Comparison of ENCODE assay signal across 13 mouse cellular contexts in genomic region chr3:88365705-88366361, GRCm38 (mm10). TPM values are rescaled to one million over a fixed set of nuclear protein-coding genes. Genes with fewer than 3 reads are reported as not detected.
DNase-seq lines count a peak whose midpoint lies in the region; ATAC-seq lines count a peak whose summit lies in the region.
"Had no signal": no experiment of that assay in that cellular context is flagged by ENCODE, and none has a peak within 500 bp of the region (broad histone marks: within the 10 kb centered on the region; RNA-seq: fewer than 3 reads in every experiment).

No protein-coding gene starts in this region.

- 0 out of 2 replicates have a peak, but pooled peaks have one; percentile 7 for ATAC-seq in intestine, embryonic 14.5 days (replicated peaks; ENCODE audit: low FRiP score, low TSS enrichment, low read depth)
- ATAC-seq in intestine, embryonic 15.5 days: no peak

- no peak for DNase-seq in intestine, embryonic 14.5 days (ENCODE audit: low spot score)
- DNase-seq in ovary, postnatal 36 days (ENCODE audit: low spot score): peak; percentile 5
- DNase-seq in ovary, adult 18-20 months (ENCODE audit: low spot score): no peak
- DNase-seq in induced T-regulatory cell, adult 2 months (ENCODE audit: low read depth): peak; percentile 21
- DNase-seq in thymus, postnatal 14 days: peak; percentile 27
- no peak for DNase-seq in urinary bladder, postnatal 25 days (ENCODE audit: low spot score)
- DNase-seq: heart, postnatal 36 days; lung, postnatal 10 days; retina, postnatal 1 day had no signal

- peaks cover 4% of the 10 kb centered on the region; the same call in 1 of the 2 replicates for H3K9me3 ChIP-seq in intestine, embryonic 14.5 days (ENCODE audit: control insufficient read depth, low read length)
- H3K9me3 ChIP-seq in intestine, embryonic 15.5 days: no peaks in the 10 kb centered on the region

- no peak overlapping the region for H3K4me2 ChIP-seq in intestine, embryonic 14.5 days (ENCODE audit: low read length)
- H3K4me2 ChIP-seq in intestine, embryonic 15.5 days (replicated peaks): no peak overlapping the region

- no peak overlapping the region for H3K27ac ChIP-seq in intestine, embryonic 14.5 days (ENCODE audit: low read depth)
- H3K27ac ChIP-seq in intestine, embryonic 15.5 days: no peak overlapping the region

- H3K4me3 ChIP-seq in intestine, embryonic 14.5 days (ENCODE audit: low read depth, low read length): no peak overlapping the region
- H3K4me3 ChIP-seq in intestine, embryonic 15.5 days (replicated peaks): no peak overlapping the region

- peaks cover 16% of the 10 kb centered on the region for H3K27me3 ChIP-seq in intestine, embryonic 14.5 days (replicated peaks; ENCODE audit: control insufficient read depth, insufficient read depth, low read length)
- peaks cover 14% of the 10 kb centered on the region for H3K27me3 ChIP-seq in intestine, embryonic 15.5 days (replicated peaks)

- 36% methylated on average over 34 of the region's 34 CpGs for WGBS in intestine, embryonic 14.5 days
- 38% methylated on average over 34 of the region's 34 CpGs for WGBS in intestine, embryonic 15.5 days

- peaks cover 20% of the 10 kb centered on the region for H3K36me3 ChIP-seq in intestine, embryonic 14.5 days (ENCODE audit: control insufficient read depth, insufficient read depth, low read length)
- H3K36me3 ChIP-seq in intestine, embryonic 15.5 days: peaks cover 16% of the 10 kb centered on the region

- H3K9ac ChIP-seq in intestine, embryonic 14.5 days (ENCODE audit: low read length): no peak overlapping the region
- H3K9ac ChIP-seq in intestine, embryonic 15.5 days: no peak overlapping the region

- 0 out of 2 replicates have a peak, but pooled peaks cover 4% of the 10 kb centered on the region for H3K4me1 ChIP-seq in intestine, embryonic 14.5 days (replicated peaks; ENCODE audit: control insufficient read depth, insufficient read depth, low read length)
- peaks cover 13% of the 10 kb centered on the region for H3K4me1 ChIP-seq in intestine, embryonic 15.5 days (replicated peaks)

RNA-seq across cellular contexts. Expression of gene Paqr6, which starts 1.4 kb away (rescaled TPM):
- polyA plus RNA-seq in intestine, embryonic 14.5 days (2014; fragmentation: Nextera tagmentation; extraction: Ambion mirVana): 1.5 and 2.4 TPM in 2 replicates
- polyA plus RNA-seq in intestine, embryonic 15.5 days (2015; fragmentation: Nextera tagmentation; extraction: Ambion mirVana): 3.7 and 4.2 TPM in 2 replicates

RNA-seq across cellular contexts. Expression of gene Bglap3, which starts 6.7 kb away (rescaled TPM):
- 0.28 and 0.30 TPM in 2 replicates for polyA plus RNA-seq in intestine, embryonic 14.5 days (2014; fragmentation: Nextera tagmentation; extraction: Ambion mirVana)
- 1.3 and 2.7 TPM in 2 replicates for polyA plus RNA-seq in intestine, embryonic 15.5 days (2015; fragmentation: Nextera tagmentation; extraction: Ambion mirVana)

RNA-seq across cellular contexts. Expression of gene Bglap2, which starts 12.7 kb away (rescaled TPM):
- polyA plus RNA-seq in intestine, embryonic 14.5 days (2014; fragmentation: Nextera tagmentation; extraction: Ambion mirVana): not detected in 2 replicates
- polyA plus RNA-seq in intestine, embryonic 15.5 days (2015; fragmentation: Nextera tagmentation; extraction: Ambion mirVana): not detected in 2 replicates
- polyA plus RNA-seq: cortical plate, adult 2 months; gonadal fat pad, adult 2 months; spleen, adult 2 months had no signal

RNA-seq across cellular contexts. Expression of gene Bglap, which starts 18.4 kb away (rescaled TPM):
- 0.64 TPM in 1 of 2 replicates, not detected in the other for polyA plus RNA-seq in intestine, embryonic 14.5 days (2014; fragmentation: Nextera tagmentation; extraction: Ambion mirVana)
- not detected in 2 replicates for polyA plus RNA-seq in intestine, embryonic 15.5 days (2015; fragmentation: Nextera tagmentation; extraction: Ambion mirVana)
- polyA plus RNA-seq: cortical plate, adult 2 months; gonadal fat pad, adult 2 months had no signal

RNA-seq across cellular contexts. Expression of gene Smg5, which starts 29.8 kb away (rescaled TPM):
- polyA plus RNA-seq in intestine, embryonic 14.5 days (2014; fragmentation: Nextera tagmentation; extraction: Ambion mirVana): 39.4 and 40.1 TPM in 2 replicates
- polyA plus RNA-seq in intestine, embryonic 15.5 days (2015; fragmentation: Nextera tagmentation; extraction: Ambion mirVana): 39.9 and 45.8 TPM in 2 replicates

Comparison
In these comparisons a context has a peak if more than half of its experiments do, and no peak if none do; other contexts are left out.
1. DNase-seq: peak in ovary, postnatal 36 days (single experiment), induced T-regulatory cell, adult 2 months (single experiment) and thymus, postnatal 14 days (single experiment); none in intestine, embryonic 14.5 days (single experiment), ovary, adult 18-20 months (single experiment) and urinary bladder, postnatal 25 days (single experiment).